Mouse (Mus musculus) lung, embryonic 14.5 days (tissue): Measurements from ENCODE around the gene Vps45. TPM values are rescaled to one million over a fixed set of nuclear protein-coding genes. Genes with fewer than 3 reads are reported as not detected.

Experiments used
- ATAC-seq: fragments of 200-750 bp; cut with Nextera tagmentation; 2 replicates; pipeline ENCODE4 v1.8.0; 2017; ENCODE audit warnings: mild to moderate bottlenecking, moderate TSS enrichment, moderate library complexity; ENCODE audit not compliant: insufficient read depth
- DNase-seq: peaks from one replicate; pipeline ENCODE4 v3.0.0-alpha.2; 2015
- H3K27ac ChIP-seq: fragments of 300-500 bp; sonication (generic); 2 replicates; pipeline ENCODE4 v1.5.1; 2014; ENCODE audit warnings: low read depth, mild to moderate bottlenecking, moderate library complexity
- H3K27me3 ChIP-seq: fragments of 300-500 bp; sonication (generic); 2 replicates; pipeline ENCODE4 v1.6.1; 2014; ENCODE audit warnings: low read length, control low read depth; ENCODE audit not compliant: insufficient read depth
- H3K36me3 ChIP-seq: fragments of 300-500 bp; sonication (generic); 2 replicates; pipeline ENCODE4 v1.6.1; 2014; ENCODE audit warnings: control low read depth; ENCODE audit not compliant: insufficient read depth
- H3K4me1 ChIP-seq: fragments of 300-500 bp; sonication (generic); 2 replicates; pipeline ENCODE4 v1.6.1; 2014; ENCODE audit warnings: antibody characterized with exemption, control low read depth; ENCODE audit not compliant: insufficient read depth
- H3K4me2 ChIP-seq: fragments of 300-500 bp; sonication (generic); 2 replicates; pipeline ENCODE4 v1.6.1; 2014; ENCODE audit warnings: mild to moderate bottlenecking
- H3K4me3 ChIP-seq: fragments of 300-500 bp; sonication (generic); 2 replicates; pipeline ENCODE4 v1.5.1; 2014; ENCODE audit warnings: low read depth, low read length
- H3K9ac ChIP-seq: fragments of 300-500 bp; sonication (generic); 2 replicates; pipeline ENCODE4 v1.6.1; 2014
- H3K9me3 ChIP-seq: fragments of 300-500 bp; sonication (generic); 2 replicates; pipeline ENCODE4 v1.6.1; 2016; ENCODE audit warnings: low read depth, low read length, control low read depth
- CTCF ChIP-seq: IDR thresholded peaks from 2 replicates; pipeline ENCODE4 v1.5.1; 2016; ENCODE audit warnings: antibody characterized with exemption, low read depth
- WGBS: fragments of 180-500 bp; shearing (Covaris S2); extraction: QIAGEN DNeasy Blood & Tissue Kit; methylation state at CpG from one replicate; pipeline ENCODE4 v1.1.7; 2014; 5-methylcytosine and 5-hydroxymethylcytosine counted together
- polyA plus RNA-seq: library from polyadenylated mRNA; unstranded; fragments of >200 nt; fragmentation: Nextera tagmentation; extraction: Ambion mirVana; gene quantifications from 2 replicates; pipeline ENCODE4 v1.2.1, GENCODE M21; 2014

Vps45 gene
- polyA plus RNA-seq, 1 experiment from 2014 or later = 18.6 TPM

DNA sequence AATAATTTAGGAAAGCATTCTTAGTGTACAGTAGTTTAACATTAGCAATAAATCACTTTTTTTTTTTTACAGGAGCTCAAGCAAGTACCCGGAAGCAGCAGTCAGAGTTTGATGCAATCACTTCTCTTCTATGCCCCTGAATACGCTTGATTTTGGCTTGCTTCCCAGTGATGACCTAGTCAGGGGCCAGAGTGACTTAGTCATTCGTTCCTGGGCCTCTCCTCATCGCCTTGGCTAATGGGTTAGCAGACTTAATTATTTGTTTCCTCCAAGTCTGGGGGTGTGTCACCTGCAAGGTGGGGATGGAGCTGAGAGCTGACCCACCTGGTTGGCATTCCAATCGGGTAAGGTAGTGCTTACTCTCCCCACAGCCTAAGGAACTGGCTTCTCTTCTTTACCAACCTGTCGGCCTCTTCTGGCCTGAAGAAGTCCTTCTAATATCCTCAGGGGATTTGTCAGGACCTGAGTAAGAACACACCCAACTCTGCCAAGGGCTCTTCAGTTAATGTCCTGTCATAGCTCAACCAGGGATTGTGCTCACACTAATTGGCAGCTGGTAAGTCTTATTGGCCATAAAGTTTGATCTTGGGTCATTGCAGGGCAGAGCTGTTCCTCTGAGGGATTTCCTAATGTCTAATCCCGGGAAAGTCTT is 40.5 kb upstream of the Vps45 start:
- Histone ChIP-seq H3K4me3 (no peak overlapping the region), H3K4me1 (peaks cover 7% of the 10 kb centered on the region; the same call in 1 of the 2 replicates), H3K27ac (no peak overlapping the region), H3K36me3 (no peaks in the 10 kb centered on the region), H3K9ac (no peak overlapping the region), H3K9me3 (no peaks in the 10 kb centered on the region), H3K27me3 (no peaks in the 10 kb centered on the region), H3K4me2 (no peak overlapping the region)
- no peak for TF ChIP-seq CTCF
- peak; percentile 78 for DNase-seq
- WGBS = 29% methylated on average over 7 of the region's 7 CpGs
- peak; percentile 43; the same call in 1 of the 2 replicates for ATAC-seq

DNA sequence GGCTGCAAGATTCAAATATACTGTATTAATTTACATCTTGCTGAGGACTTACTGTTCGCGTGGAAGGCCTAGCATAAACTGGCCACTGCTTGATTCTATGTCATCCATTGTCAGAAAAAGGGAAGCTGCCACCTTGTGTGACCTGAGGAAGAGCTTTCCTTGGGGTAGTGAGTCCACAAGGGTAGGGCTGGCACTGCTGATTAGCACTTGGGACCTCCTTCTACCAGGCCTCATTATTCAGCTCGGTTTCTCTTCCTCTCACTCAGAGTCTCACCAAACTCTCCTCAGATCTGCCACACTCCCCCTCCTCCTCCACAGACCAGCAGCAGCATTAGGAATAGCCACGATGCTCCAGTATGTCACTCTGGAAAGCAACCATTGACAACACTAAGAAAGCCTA is 39.9 kb upstream of the Vps45 start:
- no peak for TF ChIP-seq CTCF
- 0 out of 2 replicates have a peak overlapping the region, but pooled peaks have one; percentile 20 for H3K27ac ChIP-seq
- DNase-seq = no peak
- H3K27me3 ChIP-seq = no peaks in the 10 kb centered on the region
- no peak overlapping the region for H3K4me2 ChIP-seq
- 51% methylated on average over 4 of the region's 4 CpGs for WGBS
- H3K4me1 ChIP-seq = peaks cover 4% of the 10 kb centered on the region; the same call in 1 of the 2 replicates
- no peak overlapping the region for H3K4me3 ChIP-seq
- no peak for ATAC-seq
- no peaks in the 10 kb centered on the region for H3K9me3 ChIP-seq
- H3K36me3 ChIP-seq = no peaks in the 10 kb centered on the region
- H3K9ac ChIP-seq = no peak overlapping the region

DNA sequence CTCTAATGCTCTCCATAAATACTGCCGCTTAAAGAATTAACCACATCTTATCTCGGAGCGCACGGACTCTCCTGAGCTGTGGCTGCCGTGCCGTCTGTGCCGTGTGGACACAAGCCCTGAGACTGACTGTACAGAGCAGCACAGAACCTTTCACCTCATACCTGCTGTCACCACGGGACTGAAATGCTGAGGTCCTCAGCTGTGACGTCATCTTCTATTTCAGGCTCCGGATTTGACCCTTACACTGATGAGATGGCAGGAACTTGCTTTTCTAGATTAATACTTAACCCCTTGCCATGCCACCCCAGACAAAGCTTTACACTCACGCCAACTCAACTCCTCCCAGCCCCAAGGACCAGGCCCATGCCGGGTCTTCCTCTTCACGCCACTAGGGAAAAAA is 35.9 kb upstream of the Vps45 start:
- peaks cover 4% of the 10 kb centered on the region; the same call in 1 of the 2 replicates for H3K4me1 ChIP-seq
- ATAC-seq = peak; percentile 58
- peak overlapping the region; percentile 15; the same call in 1 of the 2 replicates for H3K4me2 ChIP-seq

DNA sequence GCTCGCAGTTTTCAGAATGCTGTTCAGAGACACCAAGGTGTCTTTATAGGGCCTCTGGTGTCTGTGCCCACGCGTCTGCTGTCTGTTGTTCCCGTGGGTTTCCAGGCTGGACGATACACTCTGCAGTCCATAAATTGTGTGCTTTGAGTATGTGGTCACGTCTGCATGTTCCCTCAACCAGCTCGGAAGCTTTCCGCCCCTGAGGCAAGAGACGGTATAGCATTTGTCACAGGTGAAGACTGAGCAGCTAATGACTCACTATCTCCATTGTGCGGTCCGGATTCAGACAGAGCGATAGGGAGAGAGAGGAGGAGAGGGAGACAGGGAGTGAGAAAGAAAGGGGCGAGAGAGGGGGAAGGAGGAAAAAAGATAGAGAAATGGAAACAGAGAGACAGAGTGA is 35.2 kb upstream of the Vps45 start:
- TF ChIP-seq CTCF = 0 out of 2 replicates have a peak, but pooled peaks have one; percentile 7
- H3K27me3 ChIP-seq = no peaks in the 10 kb centered on the region
- DNase-seq (no peak), ATAC-seq (no peak; the same call in 1 of the 2 replicates)
- H3K4me3 ChIP-seq = no peak overlapping the region
- H3K4me1 ChIP-seq = peaks cover under 1% of the 10 kb centered on the region; the same call in 1 of the 2 replicates
- no peak overlapping the region for H3K9ac ChIP-seq
- no peaks in the 10 kb centered on the region for H3K9me3 ChIP-seq
- 52% methylated on average over 13 of the region's 13 CpGs for WGBS
- H3K4me2 ChIP-seq = no peak overlapping the region
- no peak overlapping the region for H3K27ac ChIP-seq
- no peaks in the 10 kb centered on the region for H3K36me3 ChIP-seq

More for the DNA sequence above, 35.9 kb upstream of the Vps45 start:
- Histone ChIP-seq H3K4me3 (no peak overlapping the region), H3K27me3 (no peaks in the 10 kb centered on the region), H3K27ac (no peak overlapping the region), H3K9ac (no peak overlapping the region), H3K36me3 (no peaks in the 10 kb centered on the region), H3K9me3 (no peaks in the 10 kb centered on the region)
- 41% methylated on average over 13 of the region's 13 CpGs for WGBS
- TF ChIP-seq CTCF = no peak
- peak; percentile 26 for DNase-seq

DNA sequence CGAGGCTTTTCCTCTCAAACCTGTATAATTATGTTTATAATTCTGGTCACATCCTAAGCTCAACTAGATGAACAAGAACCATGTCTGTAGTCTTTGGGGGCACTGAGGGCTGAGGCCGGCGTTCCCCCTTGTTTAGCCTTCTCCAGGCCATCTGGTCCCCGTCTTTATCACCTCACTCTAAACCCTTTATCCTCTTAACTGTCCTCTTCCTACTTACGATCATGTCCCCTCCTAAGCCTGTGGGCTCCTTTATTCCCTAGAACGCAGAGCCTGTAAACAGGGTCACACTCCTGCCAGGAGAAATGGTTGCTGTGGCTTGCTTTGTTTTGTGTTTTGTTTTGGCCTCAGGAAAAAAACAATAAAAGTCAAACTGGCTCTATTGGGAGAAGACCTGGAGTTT is 33.7 kb upstream of the Vps45 start:
- no peak for DNase-seq
- Histone ChIP-seq H3K9ac (no peak overlapping the region), H3K4me3 (no peak overlapping the region), H3K4me2 (no peak overlapping the region), H3K36me3 (no peaks in the 10 kb centered on the region), H3K9me3 (no peaks in the 10 kb centered on the region), H3K27me3 (no peaks in the 10 kb centered on the region), H3K4me1 (no peaks in the 10 kb centered on the region), H3K27ac (no peak overlapping the region)
- 50% methylated on average over 6 of the region's 6 CpGs for WGBS
- no peak for ATAC-seq
- TF ChIP-seq CTCF = no peak

DNA sequence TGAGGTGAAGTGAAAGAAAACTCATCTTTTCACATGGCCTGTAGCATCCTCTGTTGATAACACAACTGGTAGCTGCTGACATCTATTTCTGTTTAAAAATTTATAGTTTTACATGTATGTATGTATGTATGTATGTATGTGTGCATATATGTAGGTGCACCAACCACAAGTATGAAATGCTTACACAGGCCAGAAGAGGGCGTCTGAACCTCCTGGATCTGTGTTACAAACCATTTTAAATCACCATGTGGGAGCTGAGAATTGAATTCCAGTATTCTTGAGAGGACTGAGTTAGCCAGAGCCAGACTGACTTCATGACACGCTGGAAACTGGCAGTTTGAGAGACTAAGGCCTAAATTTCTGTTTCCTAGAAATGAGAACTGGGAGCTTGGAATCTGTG is 32.9 kb upstream of the Vps45 start:
- H3K4me3 ChIP-seq = no peak overlapping the region
- no peak for ATAC-seq
- H3K27ac ChIP-seq = no peak overlapping the region
- no peaks in the 10 kb centered on the region for H3K4me1 ChIP-seq
- H3K27me3 ChIP-seq = no peaks in the 10 kb centered on the region
- TF ChIP-seq CTCF = peak; percentile 29; the same call in 1 of the 2 replicates
- no peak overlapping the region for H3K4me2 ChIP-seq
- no peaks in the 10 kb centered on the region for H3K36me3 ChIP-seq
- 68% methylated on average over 2 of the region's 2 CpGs for WGBS
- H3K9ac ChIP-seq = no peak overlapping the region
- DNase-seq = no peak
- no peaks in the 10 kb centered on the region for H3K9me3 ChIP-seq

DNA sequence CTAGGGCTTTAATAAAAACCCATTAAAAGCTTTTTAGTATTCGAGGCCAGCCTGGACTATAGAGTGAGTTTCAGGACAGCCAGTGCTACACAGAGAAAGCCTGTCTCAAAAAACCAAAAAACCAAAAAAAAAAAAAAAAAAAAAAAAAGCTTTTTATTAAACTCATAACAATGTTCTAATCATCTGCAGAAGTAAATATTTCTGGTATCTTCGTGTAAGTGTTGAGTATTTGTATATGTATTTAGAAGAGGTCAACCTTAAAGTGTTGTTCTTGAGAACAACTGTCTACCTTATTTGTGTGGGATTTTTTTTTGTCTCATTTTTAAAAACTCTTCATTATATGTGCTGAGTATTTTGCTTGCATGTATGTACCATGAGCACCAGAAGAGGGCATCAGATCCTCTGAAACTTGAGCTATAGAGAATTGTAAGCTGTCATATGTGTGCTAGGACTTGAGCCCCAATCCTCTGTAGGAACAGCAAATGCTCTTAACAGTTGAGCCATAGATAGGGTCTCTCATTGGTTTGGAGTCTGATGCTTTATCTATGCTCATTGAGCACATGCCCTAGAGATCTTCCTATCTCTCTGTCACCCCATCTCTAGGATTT is 31.7 kb upstream of the Vps45 start:
- ATAC-seq (no peak), DNase-seq (peak; percentile 60)
- Histone ChIP-seq H3K4me1 (no peaks in the 10 kb centered on the region), H3K36me3 (no peaks in the 10 kb centered on the region), H3K4me2 (no peak overlapping the region), H3K4me3 (no peak overlapping the region), H3K9ac (no peak overlapping the region), H3K9me3 (no peaks in the 10 kb centered on the region), H3K27me3 (no peaks in the 10 kb centered on the region), H3K27ac (no peak overlapping the region)
- 41% methylated on average over 2 of the region's 2 CpGs for WGBS
- peak; percentile 55 for TF ChIP-seq CTCF
